Mouse (Mus musculus) CH12.LX (cell line): ENCODE results near the gene Klf9. TPM values are rescaled to one million over a fixed set of nuclear protein-coding genes. Genes with fewer than 3 reads are reported as not detected.

Experiments used
- DNase-seq: peaks from one replicate; pipeline ENCODE4 v3.0.0-alpha.2; 2013; ENCODE audit errors: extremely low read depth
- H3K27ac ChIP-seq: 2 replicates; pipeline ENCODE4 v1.5.1; 2012; ENCODE audit warnings: low read depth, mild to moderate bottlenecking, control low read depth, moderate library complexity; ENCODE audit not compliant: insufficient read depth
- H3K27me3 ChIP-seq: replicated peaks from 2 replicates; pipeline ENCODE3; 2012; ENCODE audit warnings: inconsistent platforms
- H3K36me3 ChIP-seq, 2 experiments: replicated peaks in 1 of 2; 2 replicates each; pipeline versions ENCODE3 to v1.6.1; 2012; ENCODE audit warnings: inconsistent platforms in 1 of 2, low read length in 1 of 2, mild to moderate bottlenecking in 1 of 2, mixed read lengths in 1 of 2, moderate library complexity in 1 of 2; ENCODE audit not compliant: control insufficient read depth in 1 of 2, insufficient read depth in 1 of 2
- H3K4me1 ChIP-seq, 2 experiments: 2 replicates each; pipeline ENCODE4 v1.6.1; 2012; ENCODE audit warnings: inconsistent platforms in 1 of 2, moderate library complexity in 1 of 2; ENCODE audit not compliant: insufficient read depth in 2 of 2, control insufficient read depth in 1 of 2
- H3K4me2 ChIP-seq: 2 replicates; pipeline ENCODE4 v1.6.1; 2012; ENCODE audit warnings: low read depth, mild to moderate bottlenecking, control low read depth; ENCODE audit not compliant: poor library complexity, insufficient read depth, severe bottlenecking
- H3K4me3 ChIP-seq, 3 experiments: fragments of 150-350 bp in 1 of 3; sonication (generic) in 1 of 3; replicated peaks in 1 of 3; 2 replicates each; pipeline versions ENCODE3 to v1.5.1; 2011 to 2012; ENCODE audit warnings: low read depth in 2 of 3, low read length in 2 of 3, mild to moderate bottlenecking in 2 of 3, moderate library complexity in 2 of 3, control low read depth in 1 of 3, improper control_type of control experiment in 1 of 3, inconsistent platforms in 1 of 3, mixed read lengths in 1 of 3; ENCODE audit not compliant: poor library complexity in 1 of 3
- H3K79me2 ChIP-seq: replicated peaks from 2 replicates; pipeline ENCODE4 v1.6.1; 2012; ENCODE audit warnings: mild to moderate bottlenecking, moderate library complexity; ENCODE audit not compliant: control insufficient read depth, poor library complexity, insufficient read depth, severe bottlenecking; ENCODE audit errors: extremely low read depth
- H3K9ac ChIP-seq: 2 replicates; pipeline ENCODE4 v1.6.1; 2012; ENCODE audit warnings: low read depth, mild to moderate bottlenecking, control low read depth, moderate library complexity; ENCODE audit not compliant: insufficient read depth
- H3K9me3 ChIP-seq: replicated peaks from 2 replicates; pipeline ENCODE3; 2012; ENCODE audit warnings: low read length, inconsistent platforms, mixed read lengths
- BHLHE40 ChIP-seq: IDR thresholded peaks from 2 replicates; pipeline ENCODE4 v1.6.1; 2011; ENCODE audit warnings: mild to moderate bottlenecking, low read depth, low read length, improper control_type of control experiment
- CHD1 ChIP-seq: IDR thresholded peaks from 2 replicates; pipeline ENCODE4 v1.6.1; 2012; ENCODE audit warnings: low read depth, low read length, improper control_type of control experiment, inconsistent platforms
- CHD2 ChIP-seq: IDR thresholded peaks from 2 replicates; pipeline ENCODE4 v1.6.1; 2011; ENCODE audit warnings: low read length, improper control_type of control experiment
- CTCF ChIP-seq, 2 experiments: IDR thresholded peaks in 1 of 2; conservative IDR thresholded peaks in 1 of 2; 2 replicates each; pipeline ENCODE4 v1.5.1; 2011 to 2012; ENCODE audit warnings: low read depth in 2 of 2, low read length in 2 of 2, improper control_type of control experiment in 1 of 2, inconsistent platforms in 1 of 2, mild to moderate bottlenecking in 1 of 2, moderate library complexity in 1 of 2
- EP300 ChIP-seq: IDR thresholded peaks from 2 replicates; pipeline ENCODE4 v1.6.1; 2011; ENCODE audit warnings: low read length, improper control_type of control experiment
- GABPA ChIP-seq: IDR thresholded peaks from 2 replicates; pipeline ENCODE4 v1.6.1; 2012; ENCODE audit warnings: low read depth, low read length, improper control_type of control experiment, inconsistent platforms; ENCODE audit not compliant: insufficient replicate concordance
- JUN ChIP-seq: IDR thresholded peaks from 2 replicates; pipeline ENCODE4 v1.6.1; 2011; ENCODE audit warnings: low read depth, mild to moderate bottlenecking, low read length, improper control_type of control experiment, moderate library complexity; ENCODE audit not compliant: insufficient read depth
- JUND ChIP-seq: conservative IDR thresholded peaks from 2 replicates; pipeline ENCODE4 v1.6.1; 2011; ENCODE audit warnings: low read depth, low read length, improper control_type of control experiment
- MAX ChIP-seq: IDR thresholded peaks from 2 replicates; pipeline ENCODE4 v1.6.1; 2011; ENCODE audit warnings: low read length, improper control_type of control experiment
- MAZ ChIP-seq: IDR thresholded peaks from 2 replicates; pipeline ENCODE4 v1.6.1; 2012; ENCODE audit warnings: low read depth, mild to moderate bottlenecking, inconsistent platforms, low read length, improper control_type of control experiment, moderate library complexity
- PAX5 ChIP-seq: IDR thresholded peaks from 2 replicates; pipeline ENCODE4 v1.6.1; 2012; ENCODE audit warnings: low read length, inconsistent platforms, mixed read lengths
- POLR2A ChIP-seq: IDR thresholded peaks from 2 replicates; pipeline ENCODE4 v1.6.1; 2011; ENCODE audit warnings: low read depth, mild to moderate bottlenecking, improper control_type of control experiment, low read length
- RAD21 ChIP-seq: IDR thresholded peaks from 2 replicates; pipeline ENCODE4 v1.6.1; 2011; ENCODE audit warnings: low read depth, mild to moderate bottlenecking, low read length, improper control_type of control experiment, moderate library complexity
- RCOR1 ChIP-seq: conservative IDR thresholded peaks from 2 replicates; pipeline ENCODE4 v1.6.1; 2012; ENCODE audit warnings: low read depth, mild to moderate bottlenecking, inconsistent platforms, low read length, improper control_type of control experiment
- TBP ChIP-seq: conservative IDR thresholded peaks from 2 replicates; pipeline ENCODE4 v1.6.1; 2011; ENCODE audit warnings: low read depth, low read length, improper control_type of control experiment
- UBTF ChIP-seq: IDR thresholded peaks from 2 replicates; pipeline ENCODE4 v1.6.1; 2012; ENCODE audit warnings: low read depth, mild to moderate bottlenecking, inconsistent platforms, low read length, improper control_type of control experiment, moderate library complexity
- ZKSCAN1 ChIP-seq: IDR thresholded peaks from 2 replicates; pipeline ENCODE4 v1.6.1; 2012; ENCODE audit warnings: low read depth, inconsistent platforms, low read length, improper control_type of control experiment, borderline replicate concordance
- ZNF384 ChIP-seq: IDR thresholded peaks from 2 replicates; pipeline ENCODE4 v1.6.1; 2012; ENCODE audit warnings: low read depth, low read length, improper control_type of control experiment, inconsistent platforms
- dilution Hi-C: fragments of 300-500 bp; cut with MboI; formaldehyde crosslinking; loops from 2 replicates; pipeline ENCODE4 v1.14.3; 2020; ENCODE audit warnings: low sequenced_read_pairs; ENCODE audit not compliant: extremely low pct_unique_long_range_greater_than_20kb, extremely low pct_ligation_motif_present
- in situ Hi-C: fragments of 300-500 bp; cut with MboI; formaldehyde crosslinking; loops from 3 replicates; pipeline ENCODE4 v1.14.3; 2019; ENCODE audit warnings: low sequenced_read_pairs, low pct_ligation_motif_present, low pct_unique_long_range_greater_than_20kb, mixed read lengths
- polyA plus RNA-seq: library from polyadenylated mRNA; unstranded; fragments of >175 nt; gene quantifications from 2 replicates; pipeline ENCODE4 v1.2.1, GENCODE M21; 2012; ENCODE audit warnings: low read depth; ENCODE audit not compliant: insufficient read length
- total RNA-seq, 2 experiments: library from RNA; depleted of rRNA; stranded (reverse); fragments of 300-350 nt in 1 of 2; fragments of >200 nt in 1 of 2; gene quantifications; 2 replicates each; pipeline ENCODE4 v1.2.3; 2012 to 2014

Klf9 gene
- total and polyA plus RNA-seq, 3 experiments = not detected

DNA sequence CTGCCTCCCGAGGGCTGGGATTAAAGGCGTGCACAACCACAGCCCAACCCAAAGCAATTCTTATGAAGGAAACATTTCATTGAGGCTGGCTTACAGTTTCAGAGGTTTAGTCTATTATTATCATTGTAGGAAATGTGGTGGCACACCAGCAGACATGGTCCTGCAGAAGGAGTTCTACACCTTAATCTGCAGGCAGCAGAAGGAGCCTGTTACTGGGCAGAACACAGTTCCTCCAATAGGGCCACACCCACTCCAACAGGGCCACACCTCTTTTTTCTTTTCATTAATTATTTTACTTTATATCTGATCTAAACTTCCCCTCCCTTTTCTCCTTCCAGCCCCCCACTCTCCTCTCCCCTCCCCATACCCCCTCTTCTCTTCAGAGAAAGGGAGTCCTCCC, 11.1 kb upstream of the Klf9 start:
- H3K79me2 ChIP-seq = no peaks in the 10 kb centered on the region
- no peak for DNase-seq
- dilution Hi-C loops = no loop called here
- H3K36me3 ChIP-seq = no peaks in the 10 kb centered on the region
- H3K27ac ChIP-seq = no peak overlapping the region
- H3K9ac ChIP-seq = no peak overlapping the region
- in situ Hi-C loops = no loop called here
- no peak overlapping the region for H3K4me3 ChIP-seq
- H3K9me3 ChIP-seq = no peaks in the 10 kb centered on the region
- TF ChIP-seq MAZ (no peak), CTCF (conservative IDR thresholded peaks at IDR 0.05 in 1 of 2, IDR thresholded peaks at IDR 0.05 in 1 of 2; ENCODE audit: low read depth in 2 of 2, low read length in 2 of 2) (no peak), ZNF384 (no peak), TBP (no peak), CHD2 (no peak), RAD21 (no peak), MAX (no peak), RCOR1 (no peak), GABPA (no peak), JUND (no peak)
- TF ChIP-seq, all 38 proteins: peak for 0
- no peaks in the 10 kb centered on the region for H3K27me3 ChIP-seq
- peaks cover 4 to 15% of the 10 kb centered on the region in 2 experiments; a peak in 3 of 4 replicates for H3K4me1 ChIP-seq
- no peak overlapping the region for H3K4me2 ChIP-seq

GRCm38 (mm10) chr19:23132106-23132635, 8.9 kb upstream of the Klf9 start:
- H3K27me3 ChIP-seq = no peaks in the 10 kb centered on the region
- dilution Hi-C loops = no loop called here
- no peak overlapping the region for H3K9ac ChIP-seq
- H3K27ac ChIP-seq = no peak overlapping the region
- H3K79me2 ChIP-seq = no peaks in the 10 kb centered on the region
- TF ChIP-seq CHD1 (no peak), UBTF (no peak), TBP (no peak), PAX5 (no peak), CTCF (conservative IDR thresholded peaks at IDR 0.05 in 1 of 2, IDR thresholded peaks at IDR 0.05 in 1 of 2; ENCODE audit: low read depth in 2 of 2, low read length in 2 of 2) (no peak), ZNF384 (no peak), ZKSCAN1 (no peak), JUN (no peak), BHLHE40 (no peak), POLR2A (no peak), EP300 (no peak)
- TF ChIP-seq, all 38 proteins: peak for 0
- H3K9me3 ChIP-seq = no peaks in the 10 kb centered on the region
- H3K36me3 ChIP-seq = no peaks in the 10 kb centered on the region
- H3K4me3 ChIP-seq = no peak overlapping the region
- peaks cover 6 to 20% of the 10 kb centered on the region in 2 experiments; a peak in 3 of 4 replicates for H3K4me1 ChIP-seq
- no peak overlapping the region for H3K4me2 ChIP-seq
- DNase-seq = no peak
- in situ Hi-C loops = no loop called here
